Mouse (Mus musculus): ENCODE results near the gene Epha8. TPM values are rescaled to one million over a fixed set of nuclear protein-coding genes. Genes with fewer than 3 reads are reported as not detected.

The Epha8 gene
- polyA plus RNA-seq, 1 experiment from 2014 or later: not detected

- 7% methylated on average over 23 of the region's 23 CpGs for WGBS (ENCODE audit: missing documents)
- Histone ChIP-seq H3K79me2 (ENCODE audit: inconsistent target) (no peaks in the 10 kb centered on the region), H3K4me3 (ENCODE audit: inconsistent target) (no peak overlapping the region), H3K27ac (no peak overlapping the region), H3K36me3 (ENCODE audit: inconsistent target) (no peaks in the 10 kb centered on the region)
Measured at GRCm38 (mm10) chr4:136904767-136905539, 51.7 kb downstream of the Epha8 start.

GRCm38 (mm10) chr4:136899154-136899553 lies 57.5 kb downstream of the Epha8 start:
- H3K27ac ChIP-seq: peak overlapping the region; percentile 61
- H3K79me2 ChIP-seq (ENCODE audit: inconsistent target): peaks cover 32% of the 10 kb centered on the region; the same call in 1 of the 2 replicates
- 73% methylated on average over 7 of the region's 7 CpGs for WGBS (ENCODE audit: missing documents)
- H3K4me3 ChIP-seq (ENCODE audit: inconsistent target): no peak overlapping the region
- H3K36me3 ChIP-seq (ENCODE audit: inconsistent target): no peaks in the 10 kb centered on the region

- Histone ChIP-seq H3K79me2 (ENCODE audit: inconsistent target) (peaks cover 32% of the 10 kb centered on the region; the same call in 1 of the 2 replicates), H3K27ac (peak within 1 kb of the TSS; percentile 76), H3K36me3 (ENCODE audit: inconsistent target) (no peaks in the 10 kb centered on the region), H3K4me3 (ENCODE audit: inconsistent target) (peak within 1 kb of the TSS; percentile 20)
- WGBS (ENCODE audit: missing documents): 48% methylated on average over 9 of the region's 9 CpGs
Measured at GRCm38 (mm10) chr4:136898637-136899036, 58.0 kb downstream of the Epha8 start, which contains the start of gene C1qa. C1qa (minus strand) TSS chr4:136898803.

GRCm38 (mm10) chr4:136898084-136898598 lies 58.5 kb downstream of the Epha8 start:
- 74% methylated on average over 9 of the region's 9 CpGs for WGBS (ENCODE audit: missing documents)
- Histone ChIP-seq H3K4me3 (ENCODE audit: inconsistent target) (peak overlapping the region; percentile 20), H3K27ac (peak overlapping the region; percentile 76), H3K79me2 (ENCODE audit: inconsistent target) (peaks cover 37% of the 10 kb centered on the region; the same call in 1 of the 2 replicates), H3K36me3 (ENCODE audit: inconsistent target) (no peaks in the 10 kb centered on the region)

- WGBS (ENCODE audit: missing documents): 47% methylated on average over 10 of the region's 10 CpGs
- no peak overlapping the region for H3K27ac ChIP-seq
- H3K36me3 ChIP-seq (ENCODE audit: inconsistent target): no peaks in the 10 kb centered on the region
- H3K79me2 ChIP-seq (ENCODE audit: inconsistent target): peaks cover 50% of the 10 kb centered on the region
- no peak overlapping the region for H3K4me3 ChIP-seq (ENCODE audit: inconsistent target)
Measured at GRCm38 (mm10) chr4:136896461-136896860, 60.2 kb downstream of the Epha8 start.

GRCm38 (mm10) chr4:136895861-136896260 lies 60.8 kb downstream of the Epha8 start:
- WGBS (ENCODE audit: missing documents): 30% methylated on average over 15 of the region's 15 CpGs

GRCm38 (mm10) chr4:136894821-136895220 lies 61.8 kb downstream of the Epha8 start:
- H3K36me3 ChIP-seq (ENCODE audit: inconsistent target): no peaks in the 10 kb centered on the region; the same call in 1 of the 2 replicates
- no peak overlapping the region for H3K4me3 ChIP-seq (ENCODE audit: inconsistent target)
- H3K27ac ChIP-seq: peak overlapping the region; percentile 98; the same call in 1 of the 2 replicates
- peaks cover 67% of the 10 kb centered on the region for H3K79me2 ChIP-seq (ENCODE audit: inconsistent target)
- 82% methylated on average over 4 of the region's 4 CpGs for WGBS (ENCODE audit: missing documents)

More at GRCm38 (mm10) chr4:136895861-136896260, 60.8 kb downstream of the Epha8 start:
- Histone ChIP-seq H3K4me3 (ENCODE audit: inconsistent target) (no peak overlapping the region), H3K79me2 (ENCODE audit: inconsistent target) (peaks cover 56% of the 10 kb centered on the region), H3K27ac (no peak overlapping the region), H3K36me3 (ENCODE audit: inconsistent target) (no peaks in the 10 kb centered on the region)

- no peak overlapping the region for H3K4me3 ChIP-seq (ENCODE audit: inconsistent target)
- no peaks in the 10 kb centered on the region; the same call in 1 of the 2 replicates for H3K36me3 ChIP-seq (ENCODE audit: inconsistent target)
- peaks cover 76% of the 10 kb centered on the region for H3K79me2 ChIP-seq (ENCODE audit: inconsistent target)
- H3K27ac ChIP-seq: peak overlapping the region; percentile 98
- WGBS (ENCODE audit: missing documents): 5% methylated on average over 9 of the region's 9 CpGs
Measured at GRCm38 (mm10) chr4:136893691-136894543, 62.7 kb downstream of the Epha8 start.

- Histone ChIP-seq H3K27ac (peak within 1 kb of the TSS; percentile 98), H3K36me3 (ENCODE audit: inconsistent target) (no peaks in the 10 kb centered on the region; the same call in 1 of the 2 replicates), H3K79me2 (ENCODE audit: inconsistent target) (peaks cover 78% of the 10 kb centered on the region), H3K4me3 (ENCODE audit: inconsistent target) (peak within 1 kb of the TSS; percentile 71)
- 3% methylated on average over 5 of the region's 5 CpGs for WGBS (ENCODE audit: missing documents)
Measured at GRCm38 (mm10) chr4:136892811-136893210, 63.8 kb downstream of the Epha8 start, which contains the start of gene C1qc. C1qc (minus strand) TSS chr4:136893065.

GRCm38 (mm10) chr4:136892371-136892770 lies 64.2 kb downstream of the Epha8 start:
- Histone ChIP-seq H3K27ac (peak overlapping the region; percentile 98), H3K4me3 (ENCODE audit: inconsistent target) (peak overlapping the region; percentile 71)
- WGBS (ENCODE audit: missing documents): 55% methylated on average over 7 of the region's 7 CpGs

GRCm38 (mm10) chr4:136891115-136891514 lies 65.5 kb downstream of the Epha8 start:
- peak overlapping the region; percentile 71 for H3K4me3 ChIP-seq (ENCODE audit: inconsistent target)
- H3K36me3 ChIP-seq (ENCODE audit: inconsistent target): no peaks in the 10 kb centered on the region; the same call in 1 of the 2 replicates
- peak overlapping the region; percentile 98 for H3K27ac ChIP-seq
- H3K79me2 ChIP-seq (ENCODE audit: inconsistent target): peaks cover 73% of the 10 kb centered on the region
- 85% methylated on average over 4 of the region's 4 CpGs for WGBS (ENCODE audit: missing documents)

More at GRCm38 (mm10) chr4:136892371-136892770, 64.2 kb downstream of the Epha8 start:
- Histone ChIP-seq H3K36me3 (ENCODE audit: inconsistent target) (no peaks in the 10 kb centered on the region; the same call in 1 of the 2 replicates), H3K79me2 (ENCODE audit: inconsistent target) (peaks cover 78% of the 10 kb centered on the region)

GRCm38 (mm10) chr4:136889981-136890380 lies 66.6 kb downstream of the Epha8 start:
- Histone ChIP-seq H3K36me3 (ENCODE audit: inconsistent target) (no peaks in the 10 kb centered on the region; the same call in 1 of the 2 replicates), H3K27ac (peak overlapping the region; percentile 98), H3K79me2 (ENCODE audit: inconsistent target) (peaks cover 77% of the 10 kb centered on the region), H3K4me3 (ENCODE audit: inconsistent target) (peak overlapping the region; percentile 71; the same call in 1 of the 2 replicates)
- 94% methylated on average over 14 of the region's 15 CpGs for WGBS (ENCODE audit: missing documents)

- WGBS (ENCODE audit: missing documents): 83% methylated on average over 5 of the region's 5 CpGs
- peaks cover 12% of the 10 kb centered on the region; the same call in 1 of the 2 replicates for H3K36me3 ChIP-seq (ENCODE audit: inconsistent target)
- peak overlapping the region; percentile 98 for H3K27ac ChIP-seq
- peaks cover 94% of the 10 kb centered on the region for H3K79me2 ChIP-seq (ENCODE audit: inconsistent target)
- H3K4me3 ChIP-seq (ENCODE audit: inconsistent target): no peak overlapping the region
Measured at GRCm38 (mm10) chr4:136887714-136888113, 68.9 kb downstream of the Epha8 start.

GRCm38 (mm10) chr4:136886101-136886500 lies 70.5 kb downstream of the Epha8 start, which contains the start of gene C1qb:
C1qb (minus strand) TSS chr4:136886187.
- Histone ChIP-seq H3K79me2 (ENCODE audit: inconsistent target) (peaks cover 94% of the 10 kb centered on the region), H3K4me3 (ENCODE audit: inconsistent target) (peak within 1 kb of the TSS; percentile 63), H3K27ac (peak within 1 kb of the TSS; percentile 98), H3K36me3 (ENCODE audit: inconsistent target) (peaks cover 28% of the 10 kb centered on the region)
- WGBS (ENCODE audit: missing documents): 11% methylated on average over 7 of the region's 7 CpGs
